Mouse (Mus musculus) kidney, postnatal 10 days (tissue): ENCODE data around the gene Fam209.
A peak's percentile ranks its signal among the peaks of the same experiment; 100 is the strongest.

ENCODE experiments used
- DNase-seq: peaks from one replicate; pipeline ENCODE4 v3.0.0; 2021; ENCODE audit warnings: mixed read lengths

Gene Fam209

GRCm38 (mm10) chr2:172472318-172472717 lies at the start of gene Fam209:
Gene Fam209, plus strand, starts transcription at chr2:172472520.
- DNase-seq = no peak

DNA sequence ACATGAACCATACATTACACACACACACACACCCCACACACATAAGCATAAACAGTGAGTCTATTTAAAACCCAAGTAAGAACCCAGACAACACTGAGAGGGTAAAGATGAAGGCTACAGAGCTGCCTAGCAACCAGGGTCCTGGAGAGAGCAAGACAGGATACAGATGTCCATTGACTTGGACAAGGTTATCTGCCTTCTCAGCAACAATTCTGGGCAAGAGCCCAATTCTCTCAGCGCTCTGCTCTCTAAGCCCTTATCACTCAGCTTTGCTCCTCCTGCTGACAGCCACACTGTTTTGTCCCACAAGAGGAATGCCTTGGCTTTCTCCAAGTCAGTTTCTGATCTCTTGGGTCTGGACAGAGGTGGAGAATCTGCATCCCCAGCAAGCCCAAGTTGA lies 41.7 kb upstream of the Fam209 start:
- DNase-seq = peak; percentile 78

GRCm38 (mm10) chr2:172433746-172434145 lies 38.6 kb upstream of the Fam209 start:
- DNase-seq = no peak

- no peak for DNase-seq
Measured at GRCm38 (mm10) chr2:172437371-172437952, 34.9 kb upstream of the Fam209 start.

- DNase-seq = peak; percentile 99
Measured at GRCm38 (mm10) chr2:172439843-172440639, 32.3 kb upstream of the Fam209 start, which contains the start of gene Rtf2. Gene Rtf2, plus strand, starts transcription at chr2:172440556.

DNA sequence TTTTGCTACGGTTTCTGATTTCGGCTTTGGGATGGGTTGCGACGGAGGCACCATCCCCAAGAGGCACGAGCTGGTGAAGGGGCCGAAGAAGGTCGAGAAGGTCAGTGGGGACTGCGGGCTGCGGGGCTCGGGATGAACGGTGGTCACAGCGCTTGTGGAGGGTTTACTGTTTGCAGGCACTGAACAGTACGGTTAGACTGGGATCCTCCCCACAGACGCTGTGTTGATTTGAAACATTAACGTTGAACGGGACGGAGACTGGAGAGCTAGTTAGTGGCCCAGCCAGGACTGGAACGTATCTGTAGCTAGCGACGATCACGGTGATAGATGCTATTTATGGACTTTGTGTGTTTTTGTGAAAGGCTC lies 31.7 kb upstream of the Fam209 start:
- DNase-seq = no peak

- DNase-seq = peak; percentile 17
Measured at GRCm38 (mm10) chr2:172441176-172441575, 31.1 kb upstream of the Fam209 start.

- no peak for DNase-seq
Measured at GRCm38 (mm10) chr2:172445617-172446016, 26.7 kb upstream of the Fam209 start.

DNA sequence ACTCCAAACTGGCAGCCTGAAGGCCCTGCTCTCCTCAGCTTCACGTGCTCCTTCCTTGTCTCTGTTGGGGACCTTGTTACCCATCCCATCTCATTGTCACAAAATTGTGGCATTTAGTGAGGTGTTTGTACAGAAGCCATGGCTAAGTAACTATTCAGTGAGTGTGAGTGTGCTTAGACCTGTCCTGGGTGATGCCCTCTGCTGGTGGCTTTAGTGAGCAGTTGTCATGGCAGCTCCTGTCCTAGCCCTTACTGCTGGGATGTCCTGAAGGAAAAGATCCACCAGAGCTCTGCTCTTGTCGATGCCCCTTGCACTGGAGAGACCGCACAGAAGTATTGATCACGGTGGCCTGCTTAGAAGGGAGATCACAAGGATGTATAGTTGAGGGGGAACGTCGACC lies 25.0 kb upstream of the Fam209 start:
- DNase-seq = peak; percentile 58

GRCm38 (mm10) chr2:172448329-172448728 lies 24.0 kb upstream of the Fam209 start:
- no peak for DNase-seq

GRCm38 (mm10) chr2:172450640-172451039 lies 21.7 kb upstream of the Fam209 start:
- DNase-seq = no peak

DNA sequence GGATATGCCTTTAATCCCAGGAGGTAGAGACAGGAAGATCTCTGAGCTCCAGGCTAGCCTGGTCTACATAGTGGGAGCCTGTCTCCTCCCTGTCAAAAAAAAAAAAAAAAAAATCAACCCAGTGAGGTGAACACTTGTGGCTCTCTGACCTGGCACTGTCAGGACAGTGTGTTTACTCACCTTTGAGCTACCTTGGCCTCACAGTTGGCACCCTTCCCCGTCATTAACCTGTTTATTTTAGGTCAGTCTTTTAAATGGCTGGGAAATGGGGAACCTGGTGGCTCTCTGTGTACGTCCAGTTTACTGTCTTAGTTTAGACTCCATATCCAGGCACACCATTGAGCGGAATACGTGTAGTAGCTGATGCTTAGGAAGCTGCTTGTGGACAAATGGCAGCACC lies 20.3 kb upstream of the Fam209 start:
- no peak for DNase-seq

DNA sequence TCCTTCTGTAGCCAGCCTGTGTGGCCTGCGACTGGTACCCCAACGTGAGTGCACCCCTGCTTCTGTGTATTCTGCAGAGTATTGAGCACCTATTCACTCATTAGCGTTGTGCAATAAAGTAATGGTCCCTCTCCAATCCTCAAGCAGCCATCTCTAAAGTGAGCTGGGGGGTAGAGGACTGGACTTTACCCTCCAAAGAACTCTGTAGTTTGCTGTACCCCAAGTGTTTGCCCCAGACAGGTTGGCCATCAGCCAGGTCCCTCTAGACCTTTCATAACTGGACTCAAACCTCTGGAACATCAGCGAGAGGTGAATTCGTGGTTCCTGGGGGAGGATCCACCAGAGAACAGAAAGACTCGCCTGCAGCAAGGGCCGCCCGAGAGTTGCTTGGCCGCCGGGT lies 19.9 kb upstream of the Fam209 start:
- DNase-seq = peak; percentile 22

DNA sequence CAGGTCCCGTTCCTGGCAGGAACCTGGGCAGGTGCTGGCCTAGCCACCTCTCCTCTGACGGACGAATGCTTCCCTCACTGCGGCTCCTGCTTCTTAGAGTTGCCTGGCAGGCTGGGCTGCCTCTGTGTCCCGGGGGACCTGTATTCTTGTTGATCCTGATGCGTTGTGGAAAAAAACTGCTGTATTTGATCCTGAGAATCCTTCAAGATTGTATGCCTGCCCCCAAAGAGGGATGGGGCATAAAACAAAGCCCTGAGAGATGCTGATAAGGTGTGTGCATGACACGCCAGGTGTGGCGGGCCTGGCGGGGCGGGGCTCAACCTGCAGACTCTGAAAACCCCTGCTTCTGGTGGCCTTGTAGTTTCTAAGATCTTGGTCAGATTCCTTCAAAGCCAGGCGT lies 13.8 kb upstream of the Fam209 start, which contains the start of gene Gcnt7:
Gcnt7 (minus strand) TSS at position 101 of the 400 bp plus-strand sequence.
- no peak for DNase-seq

GRCm38 (mm10) chr2:172460647-172461046 lies 11.7 kb upstream of the Fam209 start:
- no peak for DNase-seq

- DNase-seq = no peak
Measured at GRCm38 (mm10) chr2:172462813-172463212, 9.5 kb upstream of the Fam209 start.

- DNase-seq = peak; percentile 31
Measured at GRCm38 (mm10) chr2:172466427-172467132, 5.7 kb upstream of the Fam209 start.

DNA sequence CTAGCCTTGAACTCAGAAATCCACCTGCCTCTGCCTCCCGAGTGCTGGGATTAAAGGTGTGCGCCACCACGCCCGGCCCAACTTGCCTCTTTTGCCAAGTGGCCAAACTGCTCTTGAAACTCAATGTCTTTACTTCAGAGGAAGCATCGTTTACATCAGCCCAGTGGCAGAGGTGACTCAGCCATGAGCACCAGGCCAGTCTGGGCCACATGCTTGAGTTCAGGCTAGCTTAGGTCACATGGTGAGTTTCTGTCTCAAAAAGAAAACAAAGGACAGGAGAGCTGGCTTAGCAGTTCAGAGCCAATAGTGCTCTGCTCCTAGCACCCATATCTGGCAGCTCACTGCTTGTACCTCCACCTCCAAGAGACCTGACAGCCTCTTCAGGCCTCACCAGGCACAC lies 5.1 kb upstream of the Fam209 start:
- no peak for DNase-seq

- DNase-seq = peak; percentile 63
Measured at GRCm38 (mm10) chr2:172468346-172468819, 3.9 kb upstream of the Fam209 start.

GRCm38 (mm10) chr2:172473591-172473990 lies 1.3 kb downstream of the Fam209 start:
- no peak for DNase-seq

DNA sequence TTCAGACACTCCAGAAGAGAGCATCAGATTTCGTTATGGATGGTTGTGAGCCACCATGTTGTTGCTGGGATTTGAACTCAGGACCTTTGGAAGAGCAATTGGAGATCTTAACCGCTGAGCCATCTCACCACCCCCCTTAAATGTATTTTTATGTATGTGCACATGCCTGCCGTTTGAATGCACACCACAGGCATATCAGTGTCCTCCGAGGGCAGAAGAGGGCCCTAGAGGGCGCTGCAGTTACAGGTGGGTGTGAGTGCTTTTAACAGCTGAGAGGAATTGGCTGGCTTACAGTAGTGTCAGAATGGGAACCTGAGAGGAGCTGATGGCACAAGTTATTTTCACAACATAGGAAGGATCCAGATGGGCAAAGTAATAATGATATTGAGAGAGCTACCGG lies 2.6 kb downstream of the Fam209 start:
- peak; percentile 55 for DNase-seq

- no peak for DNase-seq
Measured at GRCm38 (mm10) chr2:172476707-172477260, 4.5 kb downstream of the Fam209 start.

GRCm38 (mm10) chr2:172477350-172477749 lies 5.0 kb downstream of the Fam209 start:
- DNase-seq = no peak
